Mouse (Mus musculus) bone marrow, adult 2 months (tissue): ENCODE results near the gene Cxcl9.

Experiments
- CTCF ChIP-seq: fragments of 200-500 bp; IDR thresholded peaks from 2 replicates; pipeline ENCODE4 v1.5.1; 2011; ENCODE audit warnings: low read length, control low read depth; ENCODE audit not compliant: control insufficient read depth, insufficient read depth
- POLR2A ChIP-seq: fragments of 200-500 bp; IDR thresholded peaks from 2 replicates; pipeline ENCODE4 v1.6.1; 2011; ENCODE audit warnings: low read depth, mild to moderate bottlenecking, control low read depth, low read length, borderline replicate concordance; ENCODE audit not compliant: control insufficient read depth

GRCm38 (mm10) chr5:92327367-92327766, 512 bp downstream of the Cxcl9 start:
- TF ChIP-seq POLR2A = no peak
- no peak for TF ChIP-seq CTCF
